Mouse (Mus musculus): ENCODE results near the gene Slc16a1.
A peak's percentile ranks its signal among the peaks of the same experiment; 100 is the strongest.

Slc16a1 gene

GRCm38 (mm10) chr3:104638403-104638779, at the start of gene Slc16a1:
Slc16a1 (plus strand) TSS chr3:104638668.
- DNase-seq (ENCODE audit: low spot score): peak; percentile 93

DNA sequence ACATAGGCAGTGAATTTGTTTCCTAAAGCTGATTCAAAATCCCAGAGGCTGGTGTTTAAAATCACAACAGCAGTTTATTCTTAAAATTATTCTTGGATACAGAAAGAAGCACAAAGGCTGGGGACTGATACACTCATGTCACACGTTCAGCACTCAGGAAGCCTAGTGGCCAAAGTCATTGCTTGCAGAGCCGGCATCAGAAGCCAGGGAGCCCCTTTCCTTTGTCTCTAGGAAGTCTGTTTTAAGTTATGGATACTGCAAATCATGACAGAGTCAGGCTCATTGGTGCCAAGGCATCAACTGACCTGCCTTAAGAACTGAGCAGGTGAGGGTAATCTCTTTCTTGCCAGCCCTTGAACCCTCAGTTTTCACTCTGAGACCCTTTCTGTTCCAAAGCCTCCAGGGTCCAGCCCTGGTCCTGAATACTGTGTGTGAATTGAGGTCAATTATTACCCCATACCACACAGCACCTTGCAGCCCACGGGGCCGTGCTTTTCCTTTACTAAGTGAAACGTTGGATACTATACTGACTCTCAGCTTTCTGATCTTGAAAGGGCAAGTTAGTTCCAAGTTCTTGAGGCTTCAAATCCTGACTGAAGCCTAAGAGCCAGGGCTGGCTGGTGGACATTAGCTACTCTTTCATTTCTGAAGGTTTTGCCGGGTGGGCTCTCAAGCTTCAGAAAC, 41.9 kb upstream of the Slc16a1 start:
- DNase-seq (ENCODE audit: low spot score): no peak

DNA sequence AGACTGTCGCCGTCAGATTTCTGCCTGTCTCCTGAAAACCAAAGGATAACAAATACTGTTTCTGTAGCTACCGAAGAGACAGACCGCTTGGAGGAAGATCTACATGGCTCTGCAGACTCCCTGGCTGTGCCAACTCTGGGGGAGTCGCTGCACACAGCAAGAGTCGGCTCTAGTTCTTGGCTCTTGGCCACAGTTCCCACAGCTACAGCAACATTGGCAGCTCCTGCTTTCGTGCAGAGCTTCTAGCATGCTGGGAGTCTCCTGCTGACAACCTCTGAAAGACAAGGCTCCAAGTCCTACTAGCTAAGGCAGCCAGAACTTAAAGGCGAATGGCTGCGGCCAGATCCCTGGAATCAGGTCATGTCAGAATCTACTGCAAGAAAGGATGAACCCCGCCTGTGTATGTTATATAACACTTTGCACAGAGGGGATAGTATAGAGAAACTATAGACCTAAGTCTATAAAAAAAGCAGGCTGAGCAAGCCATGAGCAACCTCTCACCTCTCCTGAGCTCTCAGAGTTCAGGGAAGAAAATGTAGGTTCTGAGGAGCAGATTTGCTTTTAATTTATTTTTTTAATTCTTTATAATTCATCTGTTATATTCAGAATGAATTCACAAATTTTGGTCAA, 41.2 kb upstream of the Slc16a1 start:
- peak; percentile 84 for DNase-seq (ENCODE audit: low spot score)

DNA sequence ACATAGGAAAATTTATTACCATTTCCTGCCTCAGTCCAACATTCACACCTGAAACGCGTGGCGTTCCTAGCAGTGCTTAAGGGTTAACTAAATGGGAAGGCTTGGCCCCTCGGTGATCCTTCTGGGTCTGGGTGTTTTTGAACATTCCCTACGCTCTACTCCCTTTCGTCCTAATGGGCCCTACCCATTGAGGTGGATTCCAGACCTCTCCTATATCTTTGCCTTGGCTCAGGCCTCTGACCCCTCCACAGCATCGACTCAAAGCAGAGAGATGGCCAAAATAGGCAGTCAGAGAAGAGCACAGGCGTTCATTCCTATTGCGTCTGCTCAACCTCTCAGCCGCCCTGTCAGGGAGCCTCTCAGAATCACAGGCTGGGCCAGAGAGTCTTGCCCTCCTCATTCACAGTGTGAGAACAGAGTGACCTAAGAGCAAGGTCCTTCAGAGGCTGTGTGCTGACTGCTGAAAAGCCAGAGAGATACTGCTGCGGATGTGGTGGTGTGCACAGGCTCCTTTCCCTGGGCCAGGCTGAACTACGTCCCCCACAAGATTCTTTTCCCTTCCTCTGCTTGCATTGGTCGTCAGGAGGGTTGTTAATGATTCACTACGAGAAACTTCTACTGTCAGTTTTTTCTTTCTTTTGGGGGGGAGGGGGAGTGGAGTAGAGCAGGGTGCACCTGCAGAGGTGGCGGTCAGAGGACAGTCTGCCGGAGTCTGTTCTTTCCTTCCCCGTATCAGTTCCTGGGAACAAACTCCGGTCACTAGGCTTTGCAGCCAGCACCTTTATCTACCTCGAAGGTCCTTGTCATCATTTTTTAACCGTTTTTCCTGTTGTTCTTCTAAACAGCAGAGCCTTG, 38.9 kb upstream of the Slc16a1 start:
- peak; percentile 42 for DNase-seq (ENCODE audit: low spot score)

- no peak for DNase-seq (ENCODE audit: low spot score)
Measured at GRCm38 (mm10) chr3:104600691-104601090, 37.8 kb upstream of the Slc16a1 start.

DNA sequence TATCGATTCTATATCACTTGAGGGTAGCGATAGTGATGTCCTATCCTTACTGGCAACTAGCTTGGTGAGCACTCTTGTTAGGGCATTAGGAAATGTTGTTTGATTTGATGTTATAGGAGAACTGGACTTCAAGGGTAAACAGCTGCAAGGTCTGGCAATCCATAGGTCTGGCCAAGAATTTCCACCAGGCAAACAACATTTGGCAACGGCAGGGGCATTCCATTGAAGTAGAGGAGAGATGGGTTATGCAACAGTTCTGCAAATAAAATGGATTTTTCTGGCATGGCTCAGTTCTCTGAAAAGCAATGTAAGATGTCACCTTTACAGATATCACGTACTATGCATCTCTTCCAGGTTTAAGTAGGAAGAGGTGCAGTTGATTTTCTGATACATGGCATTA, 36.8 kb upstream of the Slc16a1 start:
- no peak for DNase-seq (ENCODE audit: low spot score)

DNA sequence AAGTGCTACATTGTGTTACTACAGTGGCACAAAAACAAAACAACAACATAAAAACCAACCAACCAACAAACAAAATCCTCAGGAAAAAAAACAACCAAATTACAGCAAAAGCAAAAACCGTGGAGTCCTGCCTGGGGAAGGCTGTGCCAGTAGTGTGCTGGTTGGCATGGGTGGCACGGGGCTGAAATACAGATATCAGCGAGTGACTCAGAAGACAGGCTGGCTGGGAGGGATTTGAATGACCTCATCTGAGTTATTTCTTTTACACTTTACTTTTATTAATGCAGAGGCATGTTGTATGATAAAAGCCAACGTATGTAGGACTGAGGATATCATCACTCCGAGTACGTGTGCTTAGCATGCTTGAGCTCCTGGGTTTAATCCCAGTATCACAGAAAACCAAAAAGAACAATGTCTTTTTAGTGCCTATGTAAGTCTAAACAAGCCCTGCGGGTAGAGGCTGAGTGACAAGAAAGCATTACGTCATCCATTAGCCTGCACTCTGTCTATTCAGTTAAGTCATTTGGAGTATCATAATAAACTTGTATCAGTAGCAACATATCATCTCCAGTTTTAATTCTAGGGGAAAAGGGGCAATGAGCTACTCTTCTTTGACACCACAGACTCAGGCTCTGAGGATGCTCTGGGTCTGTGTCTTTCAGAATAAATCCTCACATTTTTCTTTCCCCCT, 28.6 kb upstream of the Slc16a1 start:
- DNase-seq (ENCODE audit: low spot score): no peak

- DNase-seq (ENCODE audit: low spot score): no peak
Measured at GRCm38 (mm10) chr3:104610453-104611230, 27.8 kb upstream of the Slc16a1 start.

GRCm38 (mm10) chr3:104611951-104612350, 26.5 kb upstream of the Slc16a1 start:
- no peak for DNase-seq (ENCODE audit: low spot score)

- no peak for DNase-seq (ENCODE audit: low spot score)
Measured at GRCm38 (mm10) chr3:104613102-104613501, 25.4 kb upstream of the Slc16a1 start.

- no peak for DNase-seq (ENCODE audit: low spot score)
Measured at GRCm38 (mm10) chr3:104614081-104614480, 24.4 kb upstream of the Slc16a1 start.

DNA sequence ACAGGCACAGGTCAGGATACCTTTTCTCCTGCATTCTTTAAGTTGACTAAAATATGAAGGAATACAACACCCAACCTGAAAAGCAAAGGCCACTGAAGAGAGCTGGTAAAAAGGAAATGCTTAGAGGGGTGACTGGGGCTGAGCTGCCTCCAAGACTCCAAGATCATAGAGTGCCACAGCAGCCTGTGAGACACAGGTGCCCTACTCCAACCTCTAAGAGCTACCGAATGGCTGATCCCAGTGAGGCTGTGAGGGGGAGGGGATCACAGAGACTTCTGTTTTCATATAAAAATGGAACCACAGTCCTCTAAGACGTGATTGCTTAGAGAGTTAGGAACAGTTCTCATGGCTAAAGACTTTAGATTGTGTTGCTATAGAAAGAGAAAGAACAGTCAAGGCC, 23.3 kb upstream of the Slc16a1 start:
- no peak for DNase-seq (ENCODE audit: low spot score)

- no peak for DNase-seq (ENCODE audit: low spot score)
Measured at GRCm38 (mm10) chr3:104616155-104616554, 22.3 kb upstream of the Slc16a1 start.

- no peak for DNase-seq (ENCODE audit: low spot score)
Measured at GRCm38 (mm10) chr3:104621841-104622240, 16.6 kb upstream of the Slc16a1 start.

DNA sequence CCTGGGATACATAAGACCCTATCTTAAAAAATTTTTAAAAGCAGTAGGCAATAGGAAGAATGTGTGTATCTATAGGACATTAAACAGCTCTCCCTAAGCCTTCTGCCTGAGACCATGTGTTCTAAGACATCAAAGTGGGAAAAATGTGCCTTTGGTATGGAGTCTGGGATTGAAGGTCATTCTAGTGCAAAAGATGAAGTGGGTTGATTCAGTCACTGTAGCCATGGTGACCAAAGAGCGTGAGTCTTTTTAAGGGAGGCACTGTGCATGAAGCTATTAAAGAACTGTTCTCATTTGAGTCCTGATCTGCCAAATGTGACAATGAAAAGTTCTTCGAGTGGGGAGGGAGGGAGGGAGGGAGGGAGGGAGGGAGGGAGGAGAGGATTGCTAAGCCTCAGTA, 8.7 kb upstream of the Slc16a1 start:
- no peak for DNase-seq (ENCODE audit: low spot score)

- DNase-seq (ENCODE audit: low spot score): no peak
Measured at GRCm38 (mm10) chr3:104630941-104631340, 7.5 kb upstream of the Slc16a1 start.

GRCm38 (mm10) chr3:104632560-104633162, 5.8 kb upstream of the Slc16a1 start:
- DNase-seq (ENCODE audit: low spot score): no peak

DNA sequence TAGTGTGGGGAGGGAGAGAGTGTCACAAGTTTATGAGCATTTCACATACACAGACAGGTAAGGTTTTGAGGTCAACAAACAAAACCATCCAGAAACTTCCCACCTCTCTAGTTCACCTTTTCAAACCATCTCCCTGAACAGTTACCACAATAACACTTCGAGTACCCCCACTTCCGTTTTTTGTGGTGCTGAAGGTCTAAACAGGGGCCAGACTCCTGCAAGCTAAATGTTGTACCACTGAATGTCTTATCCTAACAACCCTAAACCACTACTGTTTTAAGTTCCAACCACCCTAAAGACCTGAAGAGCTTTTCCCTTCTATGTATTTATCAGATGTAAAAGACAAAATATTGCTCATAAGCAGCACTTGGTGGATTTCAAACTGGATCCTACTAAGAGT, 2.0 kb upstream of the Slc16a1 start:
- no peak for DNase-seq (ENCODE audit: low spot score)

GRCm38 (mm10) chr3:104637427-104638402, 753 bp upstream of the Slc16a1 start:
- DNase-seq (ENCODE audit: low spot score): no peak

All from testis, postnatal 14 days (tissue).